Mouse (Mus musculus) ES-E14 (cell line): Measurements from ENCODE around the gene Cst13.

ENCODE experiments used
- CHD2 ChIP-seq: IDR thresholded peaks from 2 replicates; pipeline ENCODE4 v1.6.1; 2014; ENCODE audit warnings: mild to moderate bottlenecking, low read depth, low read length, inconsistent platforms
- HCFC1 ChIP-seq: IDR thresholded peaks from 2 replicates; pipeline ENCODE4 v1.6.1; 2012; ENCODE audit warnings: low read length, inconsistent platforms, borderline replicate concordance; ENCODE audit not compliant: insufficient read depth
- MAFK ChIP-seq: IDR thresholded peaks from 2 replicates; pipeline ENCODE4 v1.6.1; 2014; ENCODE audit warnings: mild to moderate bottlenecking, low read depth, low read length, inconsistent platforms; ENCODE audit not compliant: insufficient read depth
- ZC3H11A ChIP-seq: IDR thresholded peaks from 2 replicates; pipeline ENCODE4 v1.6.1; 2012; ENCODE audit warnings: low read depth, mild to moderate bottlenecking, inconsistent platforms, low read length, borderline replicate concordance
- ZNF384 ChIP-seq: IDR thresholded peaks from 2 replicates; pipeline ENCODE4 v1.6.1; 2012; ENCODE audit warnings: low read depth, low read length, inconsistent platforms

GRCm38 (mm10) chr2:148801491-148801921 is 18.4 kb upstream of the Cst13 start:
- TF ChIP-seq ZC3H11A (no peak), ZNF384 (no peak), CHD2 (no peak), HCFC1 (no peak), MAFK (no peak)
